19 mouse cellular contexts compared by ENCODE assay signal in the genomic region with DNA sequence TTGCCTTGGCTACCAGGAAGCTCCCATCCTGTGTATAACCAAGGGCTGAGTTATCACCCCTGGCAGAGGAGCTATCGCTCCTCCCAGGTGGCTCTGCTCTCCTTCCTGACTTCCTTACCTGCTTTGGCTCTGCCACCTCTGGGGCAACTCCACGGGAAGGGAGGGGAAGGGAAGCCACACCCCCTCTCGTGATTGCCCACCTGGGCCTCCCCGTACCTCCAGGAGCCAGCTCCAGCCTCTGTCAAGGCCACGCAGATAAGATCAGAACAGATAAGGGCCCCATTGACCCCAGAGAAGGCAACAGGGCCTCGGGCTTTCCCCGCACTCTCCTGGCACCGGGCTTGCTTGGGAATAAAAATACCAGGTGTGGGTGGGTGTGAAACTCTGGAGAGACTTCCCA. TPM values are rescaled to one million over a fixed set of nuclear protein-coding genes. Genes with fewer than 3 reads are reported as not detected.
A peak's percentile ranks its signal among the peaks of the same experiment; 100 is the strongest.
DNase-seq lines count a peak whose midpoint lies in the region; ATAC-seq and TF ChIP-seq lines count a peak whose summit lies in the region.
"Had no signal": no experiment of that assay in that cellular context is flagged by ENCODE, and none has a peak within 500 bp of the region (broad histone marks: within the 10 kb centered on the region; RNA-seq: fewer than 3 reads in every experiment).

No protein-coding gene starts in this region.

- H3K4me3 ChIP-seq in lung, embryonic 16.5 days (ENCODE audit: low read length) = no peak overlapping the region
- H3K4me3 ChIP-seq in lung, adult 2 months (replicated peaks; ENCODE audit: extremely low read depth, low read depth, low read length) = no peak overlapping the region
- peak overlapping the region; percentile 46; the same call in 1 of the 2 replicates for H3K4me3 ChIP-seq in G1E (ENCODE audit: low read depth, low read length)
- H3K4me3 ChIP-seq in intestine, embryonic 16.5 days (ENCODE audit: low read length) = no peak overlapping the region
- no peak overlapping the region for H3K4me3 ChIP-seq in stomach, postnatal 0 days (ENCODE audit: low read depth, low read length)
- H3K4me3 ChIP-seq: embryonic facial prominence, embryonic 10.5 days; heart, embryonic 13.5 days had no signal

- peaks cover 8% of the 10 kb centered on the region for H3K4me1 ChIP-seq in lung, embryonic 16.5 days (replicated peaks; ENCODE audit: control insufficient read depth, insufficient read depth, low read length)
- no peaks in the 10 kb centered on the region for H3K4me1 ChIP-seq in lung, adult 2 months (ENCODE audit: control insufficient read depth, insufficient read depth, low read length)
- peaks cover 96% of the 10 kb centered on the region for H3K4me1 ChIP-seq in G1E (ENCODE audit: insufficient read depth, low read depth, low read length)
- peaks cover 24% of the 10 kb centered on the region for H3K4me1 ChIP-seq in intestine, embryonic 16.5 days (ENCODE audit: control insufficient read depth, insufficient read depth, low read length)
- H3K4me1 ChIP-seq in stomach, postnatal 0 days (replicated peaks; ENCODE audit: control insufficient read depth, insufficient read depth) = peaks cover 4% of the 10 kb centered on the region; the same call in 1 of the 2 replicates

- no peak overlapping the region for H3K27ac ChIP-seq in lung, embryonic 16.5 days (ENCODE audit: low read length)
- peak overlapping the region; percentile 59 for H3K27ac ChIP-seq in intestine, embryonic 16.5 days (ENCODE audit: low read length)
- H3K27ac ChIP-seq in stomach, postnatal 0 days (replicated peaks) = 0 out of 2 replicates have a peak overlapping the region, but pooled peaks have one; percentile 40
- H3K27ac ChIP-seq: embryonic facial prominence, embryonic 10.5 days; heart, embryonic 13.5 days had no signal

- H3K36me3 ChIP-seq in lung, embryonic 16.5 days (ENCODE audit: control insufficient read depth, insufficient read depth, low read length) = no peaks in the 10 kb centered on the region
- peaks cover 17% of the 10 kb centered on the region for H3K36me3 ChIP-seq in G1E (replicated peaks)
- H3K36me3 ChIP-seq in intestine, embryonic 16.5 days (ENCODE audit: control insufficient read depth, insufficient read depth, low read length) = no peaks in the 10 kb centered on the region
- no peaks in the 10 kb centered on the region for H3K36me3 ChIP-seq in stomach, postnatal 0 days (ENCODE audit: control insufficient read depth, insufficient read depth, low read length)
- H3K36me3 ChIP-seq: embryonic facial prominence, embryonic 10.5 days; heart, embryonic 13.5 days had no signal

- no peak overlapping the region for H3K9ac ChIP-seq in lung, embryonic 16.5 days (ENCODE audit: low read length)
- H3K9ac ChIP-seq in intestine, embryonic 16.5 days (ENCODE audit: low read depth, low read length) = 0 out of 2 replicates have a peak overlapping the region, but pooled peaks have one; percentile 20
- no peak overlapping the region for H3K9ac ChIP-seq in stomach, postnatal 0 days (ENCODE audit: low read length)
- H3K9ac ChIP-seq: heart, embryonic 13.5 days had no signal

- no peak for TF ChIP-seq POLR2A in lung, adult 2 months (IDR thresholded peaks at IDR 0.05; ENCODE audit: borderline replicate concordance, extremely low read depth, low read depth, low read length)

- no peak for TF ChIP-seq EP300 in stomach, postnatal 0 days (optimal IDR thresholded peaks at IDR 0.05)

- no peak for DNase-seq in lung, adult 2 months
- no peak for DNase-seq in G1E (ENCODE audit: low spot score)
- DNase-seq in stomach, postnatal 0 days (ENCODE audit: low spot score) = peak; percentile 56
- no peak for DNase-seq in spleen, adult 12 weeks (ENCODE audit: low spot score)
- DNase-seq: adrenal gland, adult 2 months; adrenal gland, postnatal 25 days; cerebellum, adult 18-20 months; cerebellum, adult 9-11 months; gastrocnemius, postnatal 36 days; heart, adult 11 months; heart, postnatal 36 days had no signal

- 44% methylated on average over 8 of the region's 8 CpGs for WGBS in lung, embryonic 16.5 days
- 45% methylated on average over 8 of the region's 8 CpGs for WGBS in lung, adult 2 months
- WGBS in intestine, embryonic 16.5 days = 42% methylated on average over 8 of the region's 8 CpGs
- 54% methylated on average over 8 of the region's 8 CpGs for WGBS in stomach, postnatal 0 days

- no peaks in the 10 kb centered on the region for H3K27me3 ChIP-seq in lung, embryonic 16.5 days (ENCODE audit: control insufficient read depth, insufficient read depth, low read depth, low read length)
- no peaks in the 10 kb centered on the region for H3K27me3 ChIP-seq in G1E (ENCODE audit: insufficient read depth, low read length)
- no peaks in the 10 kb centered on the region for H3K27me3 ChIP-seq in intestine, embryonic 16.5 days (replicated peaks; ENCODE audit: control insufficient read depth, insufficient read depth, low read length)
- H3K27me3 ChIP-seq in stomach, postnatal 0 days (ENCODE audit: control insufficient read depth, insufficient read depth, low read length) = no peaks in the 10 kb centered on the region

- ATAC-seq in lung, embryonic 16.5 days (ENCODE audit: low read depth) = peak; percentile 22; the same call in 1 of the 2 replicates
- ATAC-seq in G1E (ENCODE audit: extremely low read depth, insufficient number of reproducible peaks, low FRiP score, poor library complexity, severe bottlenecking) = no peak
- peak; percentile 57 for ATAC-seq in intestine, embryonic 16.5 days
- ATAC-seq in stomach, postnatal 0 days (ENCODE audit: low FRiP score, low TSS enrichment) = peak; percentile 37
- ATAC-seq: forebrain, embryonic 14.5 days had no signal

- H3K4me2 ChIP-seq in lung, embryonic 16.5 days (ENCODE audit: low read depth, low read length) = no peak overlapping the region
- H3K4me2 ChIP-seq in intestine, embryonic 16.5 days (ENCODE audit: low read depth, low read length) = no peak overlapping the region
- no peak overlapping the region for H3K4me2 ChIP-seq in stomach, postnatal 0 days (replicated peaks; ENCODE audit: low read depth)
- H3K4me2 ChIP-seq: heart, embryonic 13.5 days had no signal

- no peak for TF ChIP-seq CTCF in lung, adult 2 months (IDR thresholded peaks at IDR 0.05; ENCODE audit: insufficient read depth, low read length)
- no peak for TF ChIP-seq CTCF in G1E (IDR thresholded peaks at IDR 0.05; ENCODE audit: low read depth, low read length)
- TF ChIP-seq CTCF in stomach, postnatal 0 days (IDR thresholded peaks at IDR 0.05; ENCODE audit: low read depth) = no peak

- no peaks in the 10 kb centered on the region for H3K9me3 ChIP-seq in lung, embryonic 16.5 days (ENCODE audit: control insufficient read depth, low read length)
- no peaks in the 10 kb centered on the region for H3K9me3 ChIP-seq in G1E (replicated peaks)
- H3K9me3 ChIP-seq in intestine, embryonic 16.5 days (ENCODE audit: control insufficient read depth, low read length) = no peaks in the 10 kb centered on the region
- no peaks in the 10 kb centered on the region for H3K9me3 ChIP-seq in stomach, postnatal 0 days (ENCODE audit: control insufficient read depth, low read length)
- H3K9me3 ChIP-seq: embryonic facial prominence, embryonic 10.5 days; heart, embryonic 13.5 days had no signal

RNA-seq across cellular contexts. Expression of a gene that starts 28.4 kb away (rescaled TPM):
- 111 and 114 TPM in 2 replicates for polyA plus RNA-seq in lung, embryonic 16.5 days (2015; fragmentation: Nextera tagmentation; extraction: Ambion mirVana)
- 86.3 and 92.3 TPM in 2 replicates for polyA plus RNA-seq in lung, adult 2 months (2012; rRNA removed)
- 7.1 and 11.3 TPM in 2 replicates for total RNA-seq in G1E (2014; fragmentation: Nextera tagmentation)
- 3.2 and 3.7 TPM in 2 replicates for total RNA-seq in G1E (2017)
- 1.2 and 1.8 TPM in 2 replicates for polyA plus RNA-seq in G1E (2012)
- 19.9 and 20.3 TPM in 2 replicates for polyA plus RNA-seq in intestine, embryonic 16.5 days (2015; fragmentation: Nextera tagmentation; extraction: Ambion mirVana)
- 32.4 and 41.6 TPM in 2 replicates for polyA plus RNA-seq in stomach, postnatal 0 days (2015; fragmentation: Nextera tagmentation; extraction: Ambion mirVana)
- total RNA-seq: CH12.LX had no signal

RNA-seq across cellular contexts. Expression of a gene that starts 57.7 kb away (rescaled TPM):
- polyA plus RNA-seq in lung, embryonic 16.5 days (2015; fragmentation: Nextera tagmentation; extraction: Ambion mirVana) = not detected in 2 replicates
- polyA plus RNA-seq in lung, adult 2 months (2012; rRNA removed) = not detected in 2 replicates
- 0.68 and 2.5 TPM in 2 replicates for total RNA-seq in G1E (2014; fragmentation: Nextera tagmentation)
- 6.2 and 10.3 TPM in 2 replicates for total RNA-seq in G1E (2017)
- 14.1 and 14.8 TPM in 2 replicates for polyA plus RNA-seq in G1E (2012)
- polyA plus RNA-seq in intestine, embryonic 16.5 days (2015; fragmentation: Nextera tagmentation; extraction: Ambion mirVana) = not detected in 2 replicates
- 0.47 and 1.1 TPM in 2 replicates for polyA plus RNA-seq in stomach, postnatal 0 days (2015; fragmentation: Nextera tagmentation; extraction: Ambion mirVana)
- total RNA-seq: CH12.LX; gastrocnemius, adult 8-10 months; gastrocnemius, postnatal 36 days; heart, postnatal 36 days had no signal
- polyA plus RNA-seq: heart, postnatal 0 days had no signal
